Mouse (Mus musculus) embryonic facial prominence, embryonic 15.5 days (tissue): ENCODE measurements around the gene Hps6. TPM values are rescaled to one million over a fixed set of nuclear protein-coding genes. Genes with fewer than 3 reads are reported as not detected.

Experiments used
- ATAC-seq: fragments of 200-750 bp; cut with Nextera tagmentation; 2 replicates; pipeline ENCODE4 v1.8.0; 2017; ENCODE audit warnings: low read depth, moderate TSS enrichment; ENCODE audit not compliant: insufficient number of reproducible peaks, low FRiP score, low TSS enrichment
- H3K27ac ChIP-seq: fragments of 300-500 bp; sonication (generic); replicated peaks from 2 replicates; pipeline ENCODE4 v1.5.1; 2015; ENCODE audit warnings: mild to moderate bottlenecking, inconsistent platforms
- H3K27me3 ChIP-seq: fragments of 300-500 bp; sonication (generic); 2 replicates; pipeline ENCODE4 v1.6.1; 2015; ENCODE audit warnings: inconsistent platforms
- H3K36me3 ChIP-seq: fragments of 300-500 bp; sonication (generic); 2 replicates; pipeline ENCODE4 v1.6.1; 2015; ENCODE audit warnings: mild to moderate bottlenecking, inconsistent platforms
- H3K4me1 ChIP-seq: fragments of 300-500 bp; sonication (generic); 2 replicates; pipeline ENCODE4 v1.6.1; 2015; ENCODE audit warnings: inconsistent platforms
- H3K4me2 ChIP-seq: fragments of 300-500 bp; sonication (generic); replicated peaks from 2 replicates; pipeline ENCODE4 v1.6.1; 2015; ENCODE audit warnings: mild to moderate bottlenecking, inconsistent platforms
- H3K4me3 ChIP-seq: fragments of 300-500 bp; sonication (generic); replicated peaks from 2 replicates; pipeline ENCODE4 v1.5.1; 2015; ENCODE audit warnings: mild to moderate bottlenecking, inconsistent platforms
- H3K9ac ChIP-seq: fragments of 300-500 bp; sonication (generic); 2 replicates; pipeline ENCODE4 v1.6.1; 2015; ENCODE audit warnings: inconsistent platforms
- H3K9me3 ChIP-seq: fragments of 300-500 bp; sonication (generic); replicated peaks from 2 replicates; pipeline ENCODE4 v1.6.1; 2016; ENCODE audit warnings: inconsistent platforms
- WGBS: fragments of 180-500 bp; shearing (Covaris S2); methylation state at CpG from one replicate; pipeline ENCODE4 v1.1.7; 2015; 5-methylcytosine and 5-hydroxymethylcytosine counted together
- polyA plus RNA-seq: library from polyadenylated mRNA; unstranded; fragments of >200 nt; fragmentation: Nextera tagmentation; extraction: Ambion mirVana; gene quantifications from 2 replicates; pipeline ENCODE4 v1.2.1, GENCODE M21; 2015

Gene Hps6
- polyA plus RNA-seq, 1 experiment from 2014 or later = 8.7 TPM

DNA sequence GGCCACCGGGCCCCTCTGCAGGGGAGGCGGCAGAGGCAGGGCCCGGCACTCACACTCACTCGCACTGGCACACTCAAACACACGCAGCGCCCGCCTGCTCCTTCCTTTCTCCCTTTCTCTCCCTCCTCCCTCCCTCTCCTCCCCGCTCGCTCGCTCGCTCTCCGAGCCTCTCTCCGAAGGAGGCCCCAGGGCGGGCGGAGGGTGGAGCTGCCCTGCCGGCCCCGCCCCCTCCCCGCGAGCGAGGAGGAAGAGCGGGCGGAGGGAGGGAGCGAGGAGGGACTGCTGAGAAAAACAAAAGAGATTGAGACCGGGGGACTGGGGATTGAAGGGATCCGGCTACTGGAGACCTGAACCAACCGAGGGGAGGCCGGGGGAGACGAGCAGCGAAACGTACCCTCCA lies 36.2 kb downstream of the Hps6 start:
- no peaks in the 10 kb centered on the region for H3K9me3 ChIP-seq
- H3K4me3 ChIP-seq = peak overlapping the region; percentile 66
- H3K36me3 ChIP-seq = peaks cover 21% of the 10 kb centered on the region
- H3K9ac ChIP-seq = peak overlapping the region; percentile 82
- H3K4me1 ChIP-seq = peaks cover 74% of the 10 kb centered on the region
- WGBS = under 1% methylated on average over 30 of the region's 30 CpGs
- no peaks in the 10 kb centered on the region for H3K27me3 ChIP-seq
- H3K27ac ChIP-seq = peak overlapping the region; percentile 100
- H3K4me2 ChIP-seq = peak overlapping the region; percentile 84
- peak; percentile 84 for ATAC-seq

DNA sequence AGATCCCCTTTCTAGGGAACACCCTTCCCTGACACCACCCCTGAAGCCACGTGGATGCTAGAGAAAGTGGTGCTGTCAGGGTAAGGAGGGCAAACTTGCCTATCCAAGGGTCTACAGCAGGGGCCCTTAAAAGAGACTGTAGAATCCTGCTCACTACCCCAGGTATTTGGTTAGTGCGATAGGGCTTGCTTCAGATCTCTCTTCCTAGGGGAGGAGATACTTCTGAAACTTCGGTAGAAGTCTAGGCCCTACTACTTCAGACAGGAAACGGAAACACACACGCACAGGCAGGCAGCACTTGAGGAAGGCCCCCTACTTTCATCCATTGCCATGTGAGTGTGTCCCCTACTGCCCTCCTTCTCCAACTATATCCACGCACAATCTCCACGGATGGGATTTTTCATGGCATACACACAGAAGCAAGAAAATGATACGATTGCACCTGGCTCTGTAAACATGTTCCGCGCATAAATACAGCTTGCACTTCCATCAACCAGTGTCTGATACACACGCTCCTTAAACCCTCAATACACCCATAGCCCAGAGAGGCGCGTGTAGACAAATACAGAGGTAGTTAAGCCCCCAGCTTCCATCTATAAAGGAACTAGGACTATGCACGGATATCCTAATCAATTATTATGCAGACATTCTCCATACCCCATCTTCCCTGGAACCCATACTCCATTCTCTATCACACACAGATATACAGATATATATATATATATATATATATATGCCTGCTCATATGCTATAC lies 37.0 kb downstream of the Hps6 start:
- Histone ChIP-seq H3K4me3 (peak overlapping the region; percentile 66), H3K9ac (no peak overlapping the region), H3K36me3 (peaks cover 13% of the 10 kb centered on the region), H3K4me1 (peaks cover 74% of the 10 kb centered on the region), H3K4me2 (peak overlapping the region; percentile 84), H3K27ac (peak overlapping the region; percentile 100), H3K27me3 (no peaks in the 10 kb centered on the region), H3K9me3 (no peaks in the 10 kb centered on the region)
- no peak for ATAC-seq
- 33% methylated on average over 14 of the region's 14 CpGs for WGBS

DNA sequence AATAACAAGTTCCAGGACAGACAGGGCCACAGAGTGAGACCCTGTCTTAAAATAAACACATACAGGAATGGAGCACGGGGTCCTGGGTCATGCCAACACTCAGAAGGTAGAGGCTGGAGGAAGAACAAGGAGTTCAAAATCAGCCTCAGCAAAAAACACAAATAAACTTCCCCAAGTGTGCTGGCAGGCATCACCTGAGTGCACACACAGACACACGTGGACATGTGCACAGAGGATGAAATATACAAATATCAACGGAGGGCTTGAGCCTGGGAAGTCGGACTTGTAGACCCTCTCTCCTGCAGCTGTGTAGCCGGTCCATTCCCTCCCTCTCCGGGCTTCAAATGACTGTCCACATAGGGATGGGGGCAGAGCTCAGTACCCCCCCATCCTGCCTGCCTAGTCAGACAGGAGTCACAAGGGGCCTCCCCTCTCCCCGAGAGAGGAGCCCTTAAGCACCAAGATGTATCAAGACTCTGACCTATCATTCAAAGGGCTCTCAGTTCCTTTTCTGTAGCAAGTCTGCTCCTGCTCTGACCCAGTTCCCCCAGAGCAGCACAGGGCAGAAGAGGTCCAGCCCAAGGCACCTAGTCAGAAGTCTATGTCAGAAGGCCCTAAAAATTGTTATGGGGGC lies 38.1 kb downstream of the Hps6 start:
- H3K27me3 ChIP-seq = no peaks in the 10 kb centered on the region
- peak overlapping the region; percentile 72 for H3K4me3 ChIP-seq
- no peaks in the 10 kb centered on the region for H3K9me3 ChIP-seq
- 14% methylated on average over 7 of the region's 7 CpGs for WGBS
- peaks cover 2% of the 10 kb centered on the region; the same call in 1 of the 2 replicates for H3K36me3 ChIP-seq
- ATAC-seq = no peak
- peak overlapping the region; percentile 84 for H3K4me2 ChIP-seq
- peaks cover 76% of the 10 kb centered on the region for H3K4me1 ChIP-seq
- peak overlapping the region; percentile 100 for H3K27ac ChIP-seq
- H3K9ac ChIP-seq = peak overlapping the region; percentile 51

DNA sequence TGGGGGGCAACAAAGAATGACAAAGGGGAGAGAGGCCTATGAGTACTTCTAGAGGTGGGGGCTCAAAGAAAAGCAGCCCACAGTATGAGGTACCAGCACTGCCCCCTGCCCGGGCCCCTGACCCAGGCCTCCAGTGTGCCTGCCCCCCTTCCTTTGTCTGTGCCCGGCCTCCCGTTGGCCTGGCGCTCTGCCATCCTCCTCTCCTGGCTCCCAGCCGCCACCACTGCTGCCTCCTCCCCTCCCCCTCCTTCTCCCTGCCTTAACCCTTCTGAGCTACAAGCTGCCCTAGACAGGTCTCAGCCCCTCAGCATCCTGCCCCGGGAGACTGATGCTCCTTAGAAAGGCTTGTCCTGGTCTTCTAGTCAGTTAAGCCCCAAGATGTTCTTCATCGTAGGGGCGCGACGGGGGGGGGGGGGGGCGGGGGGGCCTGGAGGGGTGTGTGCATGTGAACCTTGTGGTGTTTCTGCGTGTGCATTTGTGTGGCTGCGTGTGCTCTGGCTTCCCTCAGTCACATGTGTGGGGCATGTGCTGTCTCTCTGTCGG lies 38.7 kb downstream of the Hps6 start:
- no peaks in the 10 kb centered on the region for H3K36me3 ChIP-seq
- H3K9me3 ChIP-seq = no peaks in the 10 kb centered on the region
- peaks cover 76% of the 10 kb centered on the region for H3K4me1 ChIP-seq
- H3K27me3 ChIP-seq = no peaks in the 10 kb centered on the region
- peak; percentile 27; the same call in 1 of the 2 replicates for ATAC-seq
- WGBS = under 1% methylated on average over 11 of the region's 14 CpGs
- H3K4me2 ChIP-seq = peak overlapping the region; percentile 84
- H3K4me3 ChIP-seq = peak overlapping the region; percentile 72
- peak overlapping the region; percentile 100 for H3K27ac ChIP-seq
- H3K9ac ChIP-seq = peak overlapping the region; percentile 51

DNA sequence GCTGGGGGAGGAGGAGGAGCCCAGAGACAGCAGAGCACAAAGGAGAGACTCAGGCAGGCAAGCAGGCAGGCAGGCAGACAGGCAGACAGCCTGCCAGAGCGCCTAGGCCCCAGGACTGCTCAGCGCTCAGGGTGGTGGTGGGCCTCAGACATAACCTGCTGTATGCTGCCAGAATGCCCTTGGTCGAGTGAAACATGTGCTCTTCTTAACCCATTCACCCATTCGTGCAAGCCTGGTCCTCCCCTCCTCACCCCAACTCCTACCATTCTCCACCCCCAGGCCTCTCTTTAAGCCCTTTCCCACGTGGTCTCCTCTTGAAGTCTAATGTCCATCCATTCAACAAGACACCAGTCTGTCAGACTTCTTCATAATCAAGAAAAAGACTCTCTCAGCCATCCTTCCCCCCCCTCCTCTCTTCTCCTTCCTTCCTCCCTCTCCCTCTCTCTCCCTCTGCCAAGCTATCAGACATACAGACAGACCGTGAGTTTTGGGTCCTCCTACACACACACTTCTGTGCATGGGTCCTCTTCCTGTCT lies 39.2 kb downstream of the Hps6 start:
- H3K4me2 ChIP-seq = peak overlapping the region; percentile 84
- 0 out of 2 replicates have a peak, but pooled peaks have one; percentile 5 for ATAC-seq
- 4% methylated on average over 6 of the region's 6 CpGs for WGBS
- peak overlapping the region; percentile 51; the same call in 1 of the 2 replicates for H3K9ac ChIP-seq
- H3K36me3 ChIP-seq = no peaks in the 10 kb centered on the region
- peak overlapping the region; percentile 100 for H3K27ac ChIP-seq
- no peaks in the 10 kb centered on the region for H3K27me3 ChIP-seq
- H3K4me3 ChIP-seq = peak overlapping the region; percentile 72
- peaks cover 73% of the 10 kb centered on the region for H3K4me1 ChIP-seq
- H3K9me3 ChIP-seq = no peaks in the 10 kb centered on the region

DNA sequence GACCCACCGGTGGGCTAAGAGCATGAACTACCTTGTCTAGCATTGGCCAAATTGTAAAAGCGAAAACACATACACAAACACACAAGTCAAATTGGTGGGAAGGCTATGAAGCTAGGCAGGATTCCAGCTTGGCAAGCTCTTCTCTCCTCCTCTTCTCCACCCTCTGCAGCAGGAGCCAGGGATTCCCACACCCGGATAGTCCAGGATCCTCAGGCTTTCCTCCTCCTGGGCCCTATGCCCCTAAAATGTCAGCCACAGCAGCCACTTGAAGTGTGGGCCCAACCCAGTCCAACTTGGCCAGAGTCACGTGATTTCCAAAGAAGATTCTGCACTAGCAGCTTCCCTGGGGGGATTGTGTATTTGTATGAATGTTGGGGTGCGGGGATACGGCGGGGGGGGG lies 40.1 kb downstream of the Hps6 start:
- Histone ChIP-seq H3K9me3 (no peaks in the 10 kb centered on the region), H3K4me2 (peak overlapping the region; percentile 84), H3K27me3 (no peaks in the 10 kb centered on the region), H3K4me1 (peaks cover 65% of the 10 kb centered on the region), H3K27ac (peak overlapping the region; percentile 100), H3K36me3 (no peaks in the 10 kb centered on the region), H3K4me3 (peak overlapping the region; percentile 72), H3K9ac (peak overlapping the region; percentile 51; the same call in 1 of the 2 replicates)
- ATAC-seq = no peak
- 40% methylated on average over 7 of the region's 7 CpGs for WGBS

DNA sequence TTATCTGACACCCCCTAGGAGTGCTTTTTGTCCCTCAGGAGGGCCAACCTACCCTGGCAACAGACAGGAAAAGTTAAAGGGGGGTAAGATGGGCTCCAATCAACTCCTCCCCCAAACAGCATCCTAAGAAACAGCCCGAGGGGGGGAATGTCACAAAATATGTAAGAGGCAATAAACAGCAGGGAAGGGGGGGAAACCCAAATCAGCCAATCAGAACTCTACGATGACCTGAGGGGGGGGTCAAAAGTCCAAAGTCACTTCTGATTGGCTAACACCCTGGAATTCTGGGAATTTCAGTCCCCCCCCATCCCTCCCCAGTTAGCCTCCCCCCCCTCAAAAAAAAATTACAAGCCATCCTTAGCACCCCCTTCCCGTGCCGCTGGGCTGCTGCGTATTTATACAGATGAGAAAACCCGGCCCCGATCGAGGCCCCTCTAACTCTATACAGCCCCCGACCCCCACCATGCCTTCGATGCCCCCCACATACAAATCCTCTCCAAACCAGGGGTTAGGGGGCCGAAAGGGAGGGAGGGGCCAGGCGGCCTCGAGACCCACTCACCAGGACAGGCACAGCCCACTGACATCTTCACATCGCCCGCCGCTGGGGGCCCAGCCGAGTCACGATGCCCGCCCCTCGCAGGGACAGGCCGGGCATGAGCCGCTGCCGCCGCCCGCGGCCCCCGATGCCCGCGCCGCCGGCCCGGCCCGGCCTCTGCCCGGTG lies 41.1 kb downstream of the Hps6 start, which contains the start of gene Pprc1:
Pprc1 (plus strand) TSS at position 616 of the 722 bp plus-strand sequence.
- Histone ChIP-seq H3K4me1 (peaks cover 63% of the 10 kb centered on the region), H3K9ac (peak within 1 kb of the TSS; percentile 96), H3K9me3 (no peaks in the 10 kb centered on the region), H3K4me3 (peak within 1 kb of the TSS; percentile 72), H3K27ac (peak within 1 kb of the TSS; percentile 100), H3K4me2 (peak within 1 kb of the TSS; percentile 84), H3K36me3 (no peaks in the 10 kb centered on the region), H3K27me3 (no peaks in the 10 kb centered on the region)
- 0% methylated on average over 21 of the region's 34 CpGs for WGBS
- 0 out of 2 replicates have a peak, but pooled peaks have one; percentile 0 for ATAC-seq

DNA sequence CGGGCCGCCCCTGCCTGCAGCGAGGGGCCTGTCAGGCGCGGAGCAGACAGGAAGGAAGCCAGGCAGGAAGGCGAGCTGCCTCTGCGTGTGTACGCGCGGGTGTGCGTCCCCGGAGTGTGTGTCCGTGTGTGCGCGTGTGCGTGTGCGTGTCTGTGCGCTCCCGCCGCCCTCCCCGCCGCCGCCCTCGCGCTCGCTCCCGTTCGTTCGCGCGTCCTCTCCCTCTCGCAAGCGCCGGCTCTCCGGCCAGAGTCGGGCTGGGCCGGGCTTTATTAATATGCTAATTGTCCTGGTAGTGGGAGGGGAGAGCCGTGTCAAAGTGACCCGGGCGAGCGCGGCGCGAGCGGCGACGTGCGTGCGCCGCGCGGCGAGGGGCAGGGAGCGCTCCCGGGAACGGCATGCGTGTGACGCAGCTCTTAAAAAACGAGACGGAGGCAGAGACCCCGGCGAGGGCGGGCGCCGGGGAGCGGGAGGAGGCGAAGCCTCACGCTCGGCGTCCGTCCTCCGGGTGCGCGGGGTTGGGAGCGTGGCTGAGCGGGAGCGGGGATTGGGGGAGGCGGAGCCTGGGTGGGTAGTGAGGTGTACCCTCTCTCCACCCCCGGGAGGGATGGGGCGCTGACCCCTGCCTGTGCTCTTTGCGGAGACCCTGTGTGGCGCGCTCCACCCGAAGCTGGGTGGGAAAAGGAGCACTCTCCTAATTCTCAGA lies 41.8 kb downstream of the Hps6 start, which contains the start of gene Ldb1:
Ldb1 (minus strand) TSS at position 222 of the 703 bp plus-strand sequence.
- H3K4me1 ChIP-seq = peaks cover 57% of the 10 kb centered on the region

DNA sequence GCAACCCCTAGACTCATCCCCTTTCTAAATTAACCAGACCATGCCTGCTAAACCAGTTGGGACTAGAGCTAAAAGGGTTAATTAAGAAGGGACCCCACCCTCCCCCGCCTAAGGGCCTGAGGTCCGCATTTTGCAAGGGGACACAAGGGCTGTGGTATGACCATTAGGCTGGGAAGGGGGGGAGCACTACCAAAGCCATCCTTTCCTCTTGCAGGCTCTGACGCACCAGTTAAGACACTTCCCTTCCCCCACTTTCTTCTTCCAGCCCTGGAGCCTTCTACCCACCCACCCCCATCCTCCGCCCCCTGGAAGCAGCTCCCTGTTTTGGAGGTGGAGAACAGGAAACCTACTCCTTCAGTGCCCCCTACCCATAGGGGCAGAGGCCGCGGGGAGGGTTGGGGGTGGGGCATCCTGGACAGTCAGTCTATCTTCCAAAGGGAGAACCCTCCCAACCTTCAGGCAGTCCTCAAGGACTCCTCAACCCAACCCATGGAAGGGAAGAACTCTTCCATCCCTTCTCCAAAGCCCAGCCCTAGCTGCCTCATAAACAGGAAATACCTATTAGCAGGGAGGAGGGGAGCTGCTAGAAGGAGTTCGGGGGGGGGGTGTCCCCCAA lies 42.5 kb downstream of the Hps6 start:
- Histone ChIP-seq H3K4me2 (peak overlapping the region; percentile 84), H3K9ac (peak overlapping the region; percentile 96; the same call in 1 of the 2 replicates), H3K9me3 (no peaks in the 10 kb centered on the region), H3K27ac (peak overlapping the region; percentile 100), H3K36me3 (no peaks in the 10 kb centered on the region), H3K27me3 (no peaks in the 10 kb centered on the region), H3K4me3 (peak overlapping the region; percentile 72), H3K4me1 (peaks cover 51% of the 10 kb centered on the region)
- peak; percentile 65 for ATAC-seq
- 3% methylated on average over 7 of the region's 7 CpGs for WGBS

More for the DNA sequence above, 41.8 kb downstream of the Hps6 start, which contains the start of gene Ldb1:
- Histone ChIP-seq H3K4me3 (peak within 1 kb of the TSS; percentile 72), H3K36me3 (no peaks in the 10 kb centered on the region), H3K27ac (peak within 1 kb of the TSS; percentile 100), H3K4me2 (peak within 1 kb of the TSS; percentile 84), H3K27me3 (no peaks in the 10 kb centered on the region), H3K9me3 (no peaks in the 10 kb centered on the region), H3K9ac (peak within 1 kb of the TSS; percentile 96)
- under 1% methylated on average over 82 of the region's 84 CpGs for WGBS
- peak; percentile 77 for ATAC-seq

DNA sequence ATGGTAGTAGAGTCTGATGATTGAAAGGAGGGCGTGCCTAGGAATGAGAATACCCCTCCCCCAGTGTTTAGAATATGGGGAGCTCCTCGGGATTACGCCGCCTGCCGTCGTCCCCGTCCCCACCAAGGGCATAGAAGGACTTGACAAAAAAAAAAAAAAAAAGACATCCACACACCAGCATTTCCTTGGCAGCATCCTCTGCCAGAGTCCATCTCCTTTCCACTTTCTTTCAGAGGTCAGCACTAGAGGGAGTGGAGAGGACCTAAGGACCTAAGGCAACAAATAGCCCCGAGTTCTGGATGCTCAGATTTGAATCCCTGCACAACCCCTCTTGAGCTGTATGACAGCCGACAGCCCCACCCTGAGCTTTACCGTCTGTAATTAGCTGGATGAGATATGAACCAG lies 43.3 kb downstream of the Hps6 start:
- ATAC-seq = no peak
- Histone ChIP-seq H3K4me2 (peak overlapping the region; percentile 84), H3K27me3 (no peaks in the 10 kb centered on the region), H3K27ac (peak overlapping the region; percentile 100), H3K4me1 (peaks cover 43% of the 10 kb centered on the region), H3K4me3 (no peak overlapping the region; the same call in 1 of the 2 replicates), H3K9me3 (no peaks in the 10 kb centered on the region), H3K9ac (no peak overlapping the region), H3K36me3 (no peaks in the 10 kb centered on the region)
- WGBS = 3% methylated on average over 10 of the region's 10 CpGs
